Mouse (Mus musculus) neural tube, embryonic 13.5 days (tissue): ENCODE data around the gene Lif. TPM values are rescaled to one million over a fixed set of nuclear protein-coding genes. Genes with fewer than 3 reads are reported as not detected.

ENCODE experiments used
- ATAC-seq: fragments of 200-750 bp; cut with Nextera tagmentation; 2 replicates; pipeline ENCODE4 v1.8.0; 2017; ENCODE audit warnings: low read depth, mild to moderate bottlenecking, moderate TSS enrichment, moderate library complexity
- H3K27ac ChIP-seq: fragments of 300-500 bp; sonication (generic); replicated peaks from 2 replicates; pipeline ENCODE4 v1.5.1; 2015; ENCODE audit warnings: moderate library complexity, mild to moderate bottlenecking, inconsistent platforms
- H3K27me3 ChIP-seq: fragments of 300-500 bp; sonication (generic); 2 replicates; pipeline ENCODE4 v1.6.1; 2015; ENCODE audit warnings: mild to moderate bottlenecking, inconsistent platforms
- H3K36me3 ChIP-seq: fragments of 300-500 bp; sonication (generic); 2 replicates; pipeline ENCODE4 v1.6.1; 2015; ENCODE audit warnings: mild to moderate bottlenecking, inconsistent platforms
- H3K4me1 ChIP-seq: fragments of 300-500 bp; sonication (generic); replicated peaks from 2 replicates; pipeline ENCODE4 v1.6.1; 2015; ENCODE audit warnings: inconsistent platforms
- H3K4me2 ChIP-seq: fragments of 300-500 bp; sonication (generic); 2 replicates; pipeline ENCODE4 v1.6.1; 2015; ENCODE audit warnings: inconsistent platforms, mild to moderate bottlenecking, moderate library complexity
- H3K4me3 ChIP-seq: fragments of 300-500 bp; sonication (generic); 2 replicates; pipeline ENCODE4 v1.5.1; 2015; ENCODE audit warnings: mild to moderate bottlenecking, inconsistent platforms
- H3K9ac ChIP-seq: fragments of 300-500 bp; sonication (generic); 2 replicates; pipeline ENCODE4 v1.6.1; 2015; ENCODE audit warnings: moderate library complexity, mild to moderate bottlenecking, inconsistent platforms
- H3K9me3 ChIP-seq: fragments of 300-500 bp; sonication (generic); 2 replicates; pipeline ENCODE4 v1.6.1; 2016; ENCODE audit warnings: inconsistent platforms
- WGBS: fragments of 180-500 bp; shearing (Covaris S2); methylation state at CpG from one replicate; pipeline ENCODE4 v1.1.7; 2015; 5-methylcytosine and 5-hydroxymethylcytosine counted together
- polyA plus RNA-seq: library from polyadenylated mRNA; unstranded; fragments of >200 nt; fragmentation: Nextera tagmentation; extraction: Ambion mirVana; gene quantifications from 2 replicates; pipeline ENCODE4 v1.2.1, GENCODE M21; 2015

Gene Lif
- polyA plus RNA-seq, 1 experiment from 2014 or later = not detected

DNA sequence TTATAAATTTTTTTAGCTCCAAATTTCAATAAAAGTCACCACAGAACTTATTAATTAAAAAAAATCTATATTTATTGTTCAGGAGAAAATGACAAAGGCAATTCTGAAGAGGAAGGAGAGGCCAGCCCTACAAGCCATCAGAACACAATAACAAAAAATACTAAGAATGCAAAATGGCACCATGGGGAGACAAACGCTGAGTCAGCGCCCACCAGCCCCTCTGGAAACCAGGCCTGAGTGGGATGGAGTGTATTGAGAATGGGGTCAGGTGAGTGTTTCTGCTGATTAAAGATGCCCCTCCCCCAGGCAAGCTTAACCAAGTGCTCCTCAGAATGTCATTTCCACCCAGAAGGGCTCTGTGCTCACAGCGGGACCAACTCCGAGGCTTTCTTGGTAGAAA is 47.7 kb downstream of the Lif start:
- ATAC-seq = no peak
- Histone ChIP-seq H3K27me3 (no peaks in the 10 kb centered on the region), H3K4me1 (peaks cover 10% of the 10 kb centered on the region; the same call in 1 of the 2 replicates), H3K4me2 (no peak overlapping the region), H3K9ac (no peak overlapping the region), H3K4me3 (no peak overlapping the region), H3K9me3 (no peaks in the 10 kb centered on the region), H3K36me3 (no peaks in the 10 kb centered on the region), H3K27ac (no peak overlapping the region)
- WGBS = 89% methylated on average over 4 of the region's 4 CpGs

DNA sequence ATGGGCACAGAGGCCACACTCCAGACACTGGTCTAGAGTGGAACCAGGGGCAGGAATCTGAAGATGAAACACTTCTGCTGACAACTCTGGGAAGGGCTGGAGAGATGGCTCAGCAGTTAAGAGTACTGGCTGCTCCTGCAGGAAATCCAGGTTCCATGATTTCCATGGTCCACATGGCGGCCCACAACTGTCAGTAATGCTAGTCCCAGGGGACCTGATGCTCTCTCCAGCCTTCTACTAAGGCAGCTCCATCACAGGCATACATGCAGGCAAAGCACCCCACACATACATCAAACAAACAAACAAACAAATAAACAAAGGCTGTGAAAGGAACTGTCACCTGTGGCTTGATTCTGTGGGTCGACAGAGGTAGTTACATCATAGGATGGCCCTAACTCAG is 48.7 kb downstream of the Lif start:
- no peak for ATAC-seq
- Histone ChIP-seq H3K9me3 (no peaks in the 10 kb centered on the region), H3K36me3 (no peaks in the 10 kb centered on the region), H3K27me3 (no peaks in the 10 kb centered on the region), H3K9ac (no peak overlapping the region), H3K27ac (no peak overlapping the region), H3K4me2 (no peak overlapping the region), H3K4me3 (no peak overlapping the region), H3K4me1 (peaks cover 10% of the 10 kb centered on the region; the same call in 1 of the 2 replicates)
- whole genome bisulfite sequencing = 69% methylated on average over 2 of the region's 2 CpGs

GRCm38 (mm10) chr11:4308060-4308513 is 50.7 kb downstream of the Lif start:
- Histone ChIP-seq H3K27ac (peak overlapping the region; percentile 57; the same call in 1 of the 2 replicates), H3K4me3 (no peak overlapping the region), H3K27me3 (no peaks in the 10 kb centered on the region), H3K36me3 (no peaks in the 10 kb centered on the region), H3K9ac (no peak overlapping the region), H3K9me3 (no peaks in the 10 kb centered on the region), H3K4me1 (peaks cover 10% of the 10 kb centered on the region; the same call in 1 of the 2 replicates), H3K4me2 (peak overlapping the region; percentile 26; the same call in 1 of the 2 replicates)
- no peak for ATAC-seq
- WGBS = 13% methylated on average over 6 of the region's 6 CpGs

DNA sequence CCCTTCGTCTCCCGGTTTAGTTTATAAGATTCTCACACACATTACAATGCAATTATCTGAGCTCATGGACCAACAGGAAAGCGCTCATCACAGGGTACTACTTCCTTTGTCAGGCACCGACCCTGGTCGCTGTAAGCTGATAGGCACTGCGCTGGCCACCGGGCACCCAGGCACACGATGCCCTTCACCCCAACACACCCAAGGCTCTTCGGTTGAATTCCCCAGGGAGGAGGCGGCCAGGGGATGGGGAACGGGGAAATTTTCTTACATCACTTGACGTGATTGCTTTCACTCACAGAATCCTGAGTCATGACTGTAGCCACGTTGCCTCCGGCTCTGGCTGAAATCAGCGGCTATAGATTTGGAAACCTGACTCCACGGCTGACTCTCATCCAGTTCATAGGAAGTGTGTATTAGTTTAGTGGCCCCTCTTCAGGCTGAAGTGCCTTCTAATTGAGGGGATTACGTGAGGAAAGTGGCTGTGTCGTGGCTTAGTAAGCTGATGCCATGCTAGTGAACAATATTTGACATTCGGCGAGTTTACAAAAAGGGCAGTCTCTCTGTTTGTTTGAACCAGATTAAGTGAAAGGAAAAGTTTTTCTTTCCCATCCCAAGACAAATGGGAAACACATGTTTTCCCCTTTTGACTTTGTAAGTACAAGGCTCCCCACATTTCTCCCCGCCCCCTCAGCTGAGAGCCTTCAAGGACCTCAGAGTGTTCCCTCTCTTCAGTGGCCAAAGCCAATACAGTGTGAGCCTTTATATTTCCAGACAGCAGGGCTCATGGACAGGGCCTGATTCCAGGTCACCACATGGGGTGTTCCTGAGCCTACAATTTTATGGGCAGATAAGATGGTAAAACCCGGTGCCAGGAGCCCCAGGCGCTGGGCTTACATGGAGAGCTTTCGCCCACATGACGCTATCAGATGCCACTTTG is 51.4 kb downstream of the Lif start:
- peak overlapping the region; percentile 26; the same call in 1 of the 2 replicates for H3K4me2 ChIP-seq
- no peaks in the 10 kb centered on the region for H3K36me3 ChIP-seq
- no peaks in the 10 kb centered on the region for H3K27me3 ChIP-seq
- H3K4me3 ChIP-seq = no peak overlapping the region
- peak overlapping the region; percentile 57; the same call in 1 of the 2 replicates for H3K27ac ChIP-seq
- H3K9me3 ChIP-seq = no peaks in the 10 kb centered on the region
- 51% methylated on average over 25 of the region's 25 CpGs for WGBS
- peaks cover 10% of the 10 kb centered on the region; the same call in 1 of the 2 replicates for H3K4me1 ChIP-seq
- no peak for ATAC-seq
- H3K9ac ChIP-seq = no peak overlapping the region; the same call in 1 of the 2 replicates

DNA sequence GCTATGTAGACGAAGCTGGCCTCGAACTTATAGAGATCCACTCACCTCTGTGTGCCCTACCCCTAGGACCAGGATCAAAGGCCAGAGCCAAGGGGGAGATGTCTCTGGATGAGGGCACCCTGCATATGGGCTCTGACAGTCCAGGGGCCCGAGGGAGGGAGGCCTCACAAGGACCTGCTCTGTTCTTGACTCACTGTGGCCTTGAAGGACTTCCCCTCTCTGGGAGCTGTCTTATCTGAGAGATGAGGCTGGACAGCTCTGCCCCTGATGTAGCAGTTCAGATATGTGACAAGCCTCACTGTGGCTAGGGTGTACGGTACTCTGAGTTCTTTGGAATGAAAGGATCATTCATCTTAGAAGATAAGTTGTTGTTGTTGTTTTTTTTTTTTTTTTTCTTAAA is 52.3 kb downstream of the Lif start:
- H3K4me2 ChIP-seq = no peak overlapping the region
- 78% methylated on average over 4 of the region's 4 CpGs for WGBS
- no peaks in the 10 kb centered on the region for H3K9me3 ChIP-seq
- peaks cover 10% of the 10 kb centered on the region; the same call in 1 of the 2 replicates for H3K4me1 ChIP-seq
- no peak overlapping the region for H3K9ac ChIP-seq
- ATAC-seq = no peak
- no peaks in the 10 kb centered on the region for H3K27me3 ChIP-seq
- H3K4me3 ChIP-seq = no peak overlapping the region
- H3K36me3 ChIP-seq = no peaks in the 10 kb centered on the region
- H3K27ac ChIP-seq = no peak overlapping the region

DNA sequence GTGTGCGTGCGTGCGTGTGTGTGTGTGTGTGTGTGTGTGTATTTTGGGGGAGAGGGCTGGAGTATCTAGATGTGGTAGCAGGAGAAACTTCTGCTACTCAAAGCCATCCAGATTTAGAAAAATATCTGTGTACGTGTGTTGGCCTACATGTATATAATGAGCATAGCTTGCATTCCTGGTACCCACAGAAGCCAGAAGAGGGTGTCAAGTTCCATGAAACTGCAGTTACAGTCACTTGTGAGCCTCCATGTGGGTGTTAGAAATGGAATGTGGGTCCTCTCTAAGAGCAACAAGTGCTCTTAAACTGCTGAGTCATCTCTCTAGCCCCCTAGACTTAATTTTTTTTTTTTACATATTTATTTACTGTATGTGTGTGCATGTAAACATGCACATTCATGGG is 53.0 kb downstream of the Lif start:
- peaks cover 10% of the 10 kb centered on the region; the same call in 1 of the 2 replicates for H3K4me1 ChIP-seq
- H3K27ac ChIP-seq = no peak overlapping the region
- no peaks in the 10 kb centered on the region for H3K9me3 ChIP-seq
- no peak overlapping the region for H3K9ac ChIP-seq
- H3K4me2 ChIP-seq = no peak overlapping the region
- no peaks in the 10 kb centered on the region for H3K27me3 ChIP-seq
- H3K4me3 ChIP-seq = no peak overlapping the region
- WGBS = 81% methylated on average over 4 of the region's 4 CpGs
- ATAC-seq = no peak
- no peaks in the 10 kb centered on the region for H3K36me3 ChIP-seq

DNA sequence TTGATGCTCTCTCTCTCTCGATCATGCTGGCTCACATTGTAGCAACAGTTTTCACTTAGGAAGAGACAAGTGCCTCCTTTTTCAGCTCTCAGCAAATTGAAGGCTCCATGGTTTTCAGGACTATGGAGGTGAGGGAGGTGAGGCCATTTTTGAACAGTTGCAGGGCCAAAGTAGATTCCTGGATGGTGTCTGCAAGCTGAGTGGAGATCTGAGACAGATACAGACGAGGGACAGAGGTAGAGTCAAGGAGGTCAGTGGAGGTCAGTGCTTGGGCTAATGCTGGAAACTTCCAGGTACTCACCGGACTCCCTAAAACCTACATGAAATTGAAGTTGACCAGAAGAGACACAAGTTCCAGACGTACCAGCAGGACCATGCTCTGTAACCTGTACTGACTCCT is 54.8 kb downstream of the Lif start:
- 79% methylated on average over 4 of the region's 4 CpGs for WGBS
- no peaks in the 10 kb centered on the region for H3K27me3 ChIP-seq
- no peak for ATAC-seq
- H3K9me3 ChIP-seq = no peaks in the 10 kb centered on the region
- no peak overlapping the region for H3K4me2 ChIP-seq
- H3K4me1 ChIP-seq = peaks cover 10% of the 10 kb centered on the region; the same call in 1 of the 2 replicates
- H3K36me3 ChIP-seq = no peaks in the 10 kb centered on the region
- H3K27ac ChIP-seq = no peak overlapping the region
- no peak overlapping the region for H3K4me3 ChIP-seq
- no peak overlapping the region for H3K9ac ChIP-seq

GRCm38 (mm10) chr11:4317287-4317686 is 59.9 kb downstream of the Lif start:
- H3K9ac ChIP-seq = no peak overlapping the region
- ATAC-seq = no peak
- H3K4me2 ChIP-seq = no peak overlapping the region
- H3K9me3 ChIP-seq = no peaks in the 10 kb centered on the region
- no peak overlapping the region for H3K27ac ChIP-seq
- H3K4me1 ChIP-seq = no peaks in the 10 kb centered on the region
- H3K4me3 ChIP-seq = no peak overlapping the region
- 76% methylated on average over 5 of the region's 5 CpGs for WGBS
- no peaks in the 10 kb centered on the region for H3K36me3 ChIP-seq
- H3K27me3 ChIP-seq = no peaks in the 10 kb centered on the region

DNA sequence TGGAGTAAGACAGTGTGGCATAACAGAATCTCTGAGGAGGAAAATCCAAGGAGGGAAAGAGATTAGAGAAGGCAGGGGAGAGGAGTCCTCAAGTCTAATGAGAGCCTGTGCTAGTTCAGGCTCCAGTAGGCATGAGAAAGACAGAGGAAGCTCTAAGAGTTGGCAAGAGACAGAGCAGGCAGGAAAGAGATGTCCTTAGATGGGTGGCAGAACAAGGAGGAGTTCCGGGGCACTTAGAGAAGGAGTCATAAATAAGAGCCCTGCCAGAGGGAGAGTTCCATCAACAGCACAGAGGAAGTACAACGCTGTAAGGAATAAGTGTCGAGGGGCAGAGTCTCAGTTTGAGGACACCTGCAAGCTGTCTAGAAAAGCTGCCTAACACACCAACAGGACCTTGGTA is 60.7 kb downstream of the Lif start:
- ATAC-seq = no peak
- 65% methylated on average over 3 of the region's 3 CpGs for WGBS
- Histone ChIP-seq H3K9me3 (no peaks in the 10 kb centered on the region), H3K9ac (no peak overlapping the region), H3K4me3 (no peak overlapping the region), H3K4me2 (no peak overlapping the region), H3K4me1 (no peaks in the 10 kb centered on the region), H3K27ac (no peak overlapping the region), H3K27me3 (no peaks in the 10 kb centered on the region), H3K36me3 (no peaks in the 10 kb centered on the region)

DNA sequence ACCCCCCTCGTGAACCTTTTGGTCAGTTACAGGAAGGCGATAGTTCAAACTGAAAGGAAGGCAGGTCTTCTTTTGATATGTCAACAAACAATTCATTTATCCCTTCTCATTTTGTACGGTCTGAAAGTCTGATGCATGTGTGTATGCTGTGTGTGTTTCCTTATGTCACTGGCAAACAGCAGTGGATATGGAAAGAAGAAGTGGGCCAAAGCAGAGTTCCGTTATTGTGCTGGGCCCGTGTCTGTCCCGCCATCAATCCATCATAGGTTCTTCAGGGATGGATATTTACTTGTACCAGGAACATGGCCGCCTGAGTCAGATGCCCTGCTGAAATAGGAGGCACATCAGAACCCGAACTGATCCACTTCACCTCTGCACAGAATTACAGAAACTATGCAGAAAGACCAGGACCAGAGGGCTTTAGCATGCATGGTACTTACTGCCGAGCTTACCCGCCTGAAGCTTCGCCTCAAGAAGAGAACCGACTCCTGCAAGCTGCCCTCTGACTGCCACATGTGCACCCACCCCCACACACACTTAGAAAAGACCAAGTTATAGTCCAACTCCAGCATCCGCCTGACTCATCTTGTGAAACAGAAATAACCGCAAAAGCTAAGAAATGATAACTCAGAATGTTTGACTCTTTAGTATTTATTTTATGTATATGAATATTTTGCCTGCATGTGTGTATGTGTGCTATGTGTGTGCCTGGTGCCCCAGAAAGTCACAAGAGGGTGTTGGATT is 62.0 kb downstream of the Lif start:
- H3K9ac ChIP-seq = no peak overlapping the region
- 91% methylated on average over 14 of the region's 14 CpGs for WGBS
- H3K27me3 ChIP-seq = no peaks in the 10 kb centered on the region
- no peak overlapping the region for H3K4me3 ChIP-seq
- no peak overlapping the region for H3K4me2 ChIP-seq
- H3K27ac ChIP-seq = no peak overlapping the region
- H3K4me1 ChIP-seq = no peaks in the 10 kb centered on the region
- no peak for ATAC-seq
- no peaks in the 10 kb centered on the region for H3K36me3 ChIP-seq
- H3K9me3 ChIP-seq = no peaks in the 10 kb centered on the region

DNA sequence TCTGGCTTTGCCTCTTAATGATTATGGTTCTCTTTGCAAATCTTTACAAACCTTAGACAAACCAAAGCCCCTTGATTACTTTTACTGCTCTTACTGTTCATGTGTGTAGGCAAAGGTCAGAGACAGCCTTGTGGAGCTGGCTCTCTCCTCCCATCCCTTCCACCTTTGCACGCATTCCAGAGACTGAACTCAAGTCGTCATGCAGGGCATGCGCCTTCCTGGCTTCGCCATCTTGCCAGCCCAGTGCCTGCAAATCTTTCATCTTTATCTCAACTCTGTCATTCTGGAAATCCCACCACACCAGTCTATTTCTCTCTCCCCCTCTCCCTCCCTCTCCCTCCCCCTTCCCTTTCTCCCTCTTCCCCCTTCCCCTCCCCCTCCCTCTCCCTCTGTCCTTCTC is 63.5 kb downstream of the Lif start:
- Histone ChIP-seq H3K4me3 (no peak overlapping the region), H3K36me3 (no peaks in the 10 kb centered on the region), H3K4me1 (no peaks in the 10 kb centered on the region), H3K9ac (no peak overlapping the region), H3K27me3 (no peaks in the 10 kb centered on the region), H3K9me3 (no peaks in the 10 kb centered on the region), H3K27ac (no peak overlapping the region), H3K4me2 (no peak overlapping the region)
- WGBS = 78% methylated on average over 4 of the region's 4 CpGs
- ATAC-seq = no peak
